Mouse (Mus musculus): ENCODE measurements around the gene Enkur. TPM values are rescaled to one million over a fixed set of nuclear protein-coding genes. Genes with fewer than 3 reads are reported as not detected.

The Enkur gene
- polyA plus RNA-seq, 1 experiment from 2014 or later, result 2.8 TPM

DNA sequence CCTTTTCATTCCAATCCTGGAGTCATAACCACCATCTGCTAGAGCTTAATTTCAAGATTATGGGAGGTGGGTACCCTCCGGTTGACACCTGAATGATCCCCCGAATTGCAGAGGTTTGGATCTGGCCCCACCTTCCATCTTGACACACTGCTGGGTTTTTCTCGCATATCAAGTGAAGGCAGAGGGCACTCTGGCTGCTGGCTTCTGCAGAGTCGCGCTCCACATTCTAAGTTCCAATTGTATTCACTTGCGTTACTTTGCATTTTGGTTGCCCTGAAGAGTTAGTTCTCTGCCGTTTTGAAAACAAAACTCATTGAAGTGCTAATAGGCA, 64.0 kb downstream of the Enkur start:
- peak overlapping the region; percentile 76 for H3K9ac ChIP-seq (ENCODE audit: low read depth, low read length)
- H3K9me3 ChIP-seq (replicated peaks; ENCODE audit: control insufficient read depth, low read length), result no peaks in the 10 kb centered on the region
- H3K27ac ChIP-seq (ENCODE audit: low read depth, low read length), result no peak overlapping the region
- H3K4me2 ChIP-seq, result peak overlapping the region; percentile 99
- H3K4me3 ChIP-seq (ENCODE audit: low read depth, low read length), result peak overlapping the region; percentile 64
- no peak for ATAC-seq (replicated peaks; ENCODE audit: insufficient number of reproducible peaks, low FRiP score, low TSS enrichment)
- H3K4me1 ChIP-seq (ENCODE audit: control insufficient read depth, insufficient read depth, low read length), result no peaks in the 10 kb centered on the region; the same call in 1 of the 2 replicates
- H3K36me3 ChIP-seq (ENCODE audit: control insufficient read depth, insufficient read depth, low read length), result no peaks in the 10 kb centered on the region
- 12% methylated on average over 7 of the region's 7 CpGs for WGBS (ENCODE audit: insufficient replicate concordance)
- no peaks in the 10 kb centered on the region for H3K27me3 ChIP-seq (ENCODE audit: control insufficient read depth, insufficient read depth, low read length)

Other genes with a start within 250 kb of the Enkur start
- 19.3 and 20.4 TPM in 2 replicates for gene Arhgap21, start 236.5 kb downstream of the Enkur start, polyA plus RNA-seq (2014; fragmentation: Nextera tagmentation; extraction: Ambion mirVana)
- gene Thnsl1, start 359 bp upstream of the Enkur start, polyA plus RNA-seq (2014; fragmentation: Nextera tagmentation; extraction: Ambion mirVana), result 6.9 and 7.3 TPM in 2 replicates
- gene Gpr158, start 162.2 kb upstream of the Enkur start, polyA plus RNA-seq (2014; fragmentation: Nextera tagmentation; extraction: Ambion mirVana), result not detected in 2 replicates